Mouse (Mus musculus) kidney, adult 2 months (tissue): ENCODE data around the gene Gm1110. TPM values are rescaled to one million over a fixed set of nuclear protein-coding genes. Genes with fewer than 3 reads are reported as not detected.

Experiments
- DNase-seq: peaks from one replicate; pipeline ENCODE4 v3.0.0; 2021
- H3K27ac ChIP-seq: fragments of 200-500 bp; 2 replicates; pipeline ENCODE4 v1.5.1; 2012; ENCODE audit warnings: low read depth, low read length, control low read depth, inconsistent platforms; ENCODE audit not compliant: insufficient read depth
- H3K27me3 ChIP-seq: fragments of 200-500 bp; replicated peaks from 2 replicates; pipeline ENCODE4 v1.6.1; 2012; ENCODE audit warnings: mild to moderate bottlenecking, moderate library complexity, low read length, inconsistent platforms; ENCODE audit not compliant: control insufficient read depth, insufficient read depth
- H3K36me3 ChIP-seq: fragments of 200-500 bp; 2 replicates; pipeline ENCODE4 v1.6.1; 2012; ENCODE audit warnings: mild to moderate bottlenecking, moderate library complexity, low read length, inconsistent platforms; ENCODE audit not compliant: control insufficient read depth, insufficient read depth
- H3K4me1 ChIP-seq: fragments of 200-500 bp; 2 replicates; pipeline ENCODE4 v1.6.1; 2011; ENCODE audit warnings: low read length; ENCODE audit not compliant: control insufficient read depth, insufficient read depth
- H3K4me3 ChIP-seq: fragments of 200-500 bp; 2 replicates; pipeline ENCODE4 v1.5.1; 2011; ENCODE audit warnings: mild to moderate bottlenecking, low read depth, low read length, control low read depth; ENCODE audit not compliant: insufficient read depth
- CTCF ChIP-seq: fragments of 200-500 bp; conservative IDR thresholded peaks from 2 replicates; pipeline ENCODE4 v1.5.1; 2011; ENCODE audit warnings: low read depth, mild to moderate bottlenecking, control low read depth, low read length, moderate library complexity, mixed read lengths; ENCODE audit not compliant: insufficient read depth, insufficient read length
- WGBS: fragments of 180-500 bp; shearing (Covaris S2); methylation state at CpG from one replicate; pipeline ENCODE4 v1.1.7; 2018; 5-methylcytosine and 5-hydroxymethylcytosine counted together
- polyA plus RNA-seq: library from polyadenylated mRNA; depleted of rRNA; stranded (reverse); fragments of >200 nt; gene quantifications from 2 replicates; pipeline ENCODE4 v1.2.3, GENCODE M21; 2012; rRNA removed

The Gm1110 gene
- polyA plus RNA-seq, 1 experiment: not detected

- no peak for DNase-seq
- Histone ChIP-seq H3K4me1 (no peaks in the 10 kb centered on the region), H3K4me3 (no peak overlapping the region), H3K27me3 (no peaks in the 10 kb centered on the region), H3K36me3 (no peaks in the 10 kb centered on the region), H3K27ac (no peak overlapping the region)
- 85% methylated on average over 3 of the region's 3 CpGs for WGBS
- no peak for TF ChIP-seq CTCF
Measured at GRCm38 (mm10) chr9:26831089-26831488, 91.8 kb downstream of the Gm1110 start.

Other genes with a start within 250 kb of the Gm1110 start
- 0.04 and 0.09 TPM in 2 replicates for gene B3gat1, start 189.4 kb downstream of the Gm1110 start, polyA plus RNA-seq
- 60.4 and 66.7 TPM in 2 replicates for gene Glb1l2, start 116.6 kb downstream of the Gm1110 start, polyA plus RNA-seq
- gene Glb1l3, start 62.2 kb downstream of the Gm1110 start, polyA plus RNA-seq: not detected in 2 replicates
- gene Acad8, start 76.5 kb upstream of the Gm1110 start, polyA plus RNA-seq: 49.1 and 57.0 TPM in 2 replicates
- gene Thyn1, start 76.6 kb upstream of the Gm1110 start, polyA plus RNA-seq: 9.7 and 11.3 TPM in 2 replicates
- 21.6 and 25.6 TPM in 2 replicates for gene Vps26b, start 107.0 kb upstream of the Gm1110 start, polyA plus RNA-seq
- 9.6 and 12.5 TPM in 2 replicates for gene Ncapd3, start 107.1 kb upstream of the Gm1110 start, polyA plus RNA-seq
- gene Jam3, start 232.3 kb upstream of the Gm1110 start, polyA plus RNA-seq: 35.5 and 37.1 TPM in 2 replicates